Mouse (Mus musculus): ENCODE measurements around the gene Anks6.

The Anks6 gene

GRCm38 (mm10) chr4:47046974-47047373 lies 10.3 kb downstream of the Anks6 start:
- no peak for DNase-seq (ENCODE audit: low read depth, low spot score)

DNA sequence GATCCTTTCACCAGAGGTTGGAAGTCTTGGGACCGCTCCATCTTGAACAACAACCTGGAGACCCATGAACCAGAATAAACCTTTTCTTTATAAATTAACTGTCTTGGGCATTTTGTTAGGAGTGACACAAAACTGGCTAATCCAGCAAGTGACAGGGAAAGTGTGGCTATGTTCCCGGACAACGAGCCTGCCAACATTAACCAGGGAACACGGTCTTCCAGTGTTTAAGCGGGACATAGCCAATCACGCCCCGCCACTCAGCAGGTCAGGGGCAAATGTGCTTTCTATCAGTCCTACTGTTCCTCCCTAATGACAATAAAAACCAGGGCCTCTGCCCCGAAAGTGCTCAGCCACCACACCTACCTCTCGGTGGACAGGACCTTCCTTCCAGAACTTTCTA lies 13.4 kb downstream of the Anks6 start:
- DNase-seq (ENCODE audit: low read depth, low spot score): no peak

DNA sequence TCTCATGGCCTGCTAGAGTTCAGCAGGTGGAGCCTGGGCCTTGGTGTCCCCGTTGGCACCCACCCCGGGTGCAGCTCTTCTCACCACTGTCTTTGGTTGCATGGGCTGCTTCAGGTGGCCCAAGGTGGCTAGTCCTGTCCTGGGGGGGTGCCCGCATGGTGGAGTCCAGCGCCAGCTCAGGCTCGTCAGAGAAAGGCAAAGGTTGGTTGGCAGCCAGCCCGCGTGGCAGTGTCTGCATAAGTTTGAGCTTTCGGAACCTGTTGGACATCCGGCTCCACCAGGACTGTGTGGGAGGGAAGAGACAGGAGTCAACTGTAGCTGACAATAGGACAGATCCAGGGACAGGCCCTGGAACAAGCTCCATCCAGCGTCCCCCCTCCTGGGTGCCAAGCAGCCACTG lies 17.6 kb downstream of the Anks6 start:
- DNase-seq (ENCODE audit: low read depth, low spot score): no peak

GRCm38 (mm10) chr4:47037321-47037657 lies 19.9 kb downstream of the Anks6 start:
- DNase-seq (ENCODE audit: low read depth, low spot score): peak; percentile 75

- no peak for DNase-seq (ENCODE audit: low read depth, low spot score)
These were observed 20.5 kb downstream of the Anks6 start for GRCm38 (mm10) chr4:47036486-47037320.

- DNase-seq (ENCODE audit: low read depth, low spot score): no peak
These were observed 21.7 kb downstream of the Anks6 start for GRCm38 (mm10) chr4:47035536-47035935.

GRCm38 (mm10) chr4:47032171-47032570 lies 25.1 kb downstream of the Anks6 start:
- DNase-seq (ENCODE audit: low read depth, low spot score): no peak

- no peak for DNase-seq (ENCODE audit: low read depth, low spot score)
These were observed 28.4 kb downstream of the Anks6 start for GRCm38 (mm10) chr4:47028791-47029190.

GRCm38 (mm10) chr4:47023949-47024348 lies 33.3 kb downstream of the Anks6 start:
- no peak for DNase-seq (ENCODE audit: low read depth, low spot score)

GRCm38 (mm10) chr4:47022804-47023603 lies 34.2 kb downstream of the Anks6 start:
- no peak for DNase-seq (ENCODE audit: low read depth, low spot score)

DNA sequence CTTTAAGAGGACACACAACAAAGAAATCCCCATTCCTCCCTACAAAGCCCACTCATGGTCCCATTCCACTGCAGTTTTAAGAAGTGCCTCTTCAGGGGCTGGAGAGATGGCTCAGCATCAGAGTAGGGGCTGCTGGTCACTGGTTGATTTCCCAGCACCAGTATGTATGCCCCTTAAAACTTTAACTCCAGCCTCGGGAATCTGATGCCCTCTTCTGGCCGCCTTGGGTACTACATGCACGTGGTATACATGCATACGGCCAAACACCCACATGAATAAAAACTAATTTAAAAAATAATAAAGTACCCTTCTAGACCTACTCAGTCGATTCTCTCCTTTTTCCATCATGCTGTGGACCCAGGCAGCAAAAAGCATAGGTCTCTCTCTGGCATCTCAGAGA lies 36.7 kb downstream of the Anks6 start:
- peak; percentile 48 for DNase-seq (ENCODE audit: low read depth, low spot score)

GRCm38 (mm10) chr4:47015156-47015555 lies 42.1 kb downstream of the Anks6 start:
- DNase-seq (ENCODE audit: low read depth, low spot score): no peak

DNA sequence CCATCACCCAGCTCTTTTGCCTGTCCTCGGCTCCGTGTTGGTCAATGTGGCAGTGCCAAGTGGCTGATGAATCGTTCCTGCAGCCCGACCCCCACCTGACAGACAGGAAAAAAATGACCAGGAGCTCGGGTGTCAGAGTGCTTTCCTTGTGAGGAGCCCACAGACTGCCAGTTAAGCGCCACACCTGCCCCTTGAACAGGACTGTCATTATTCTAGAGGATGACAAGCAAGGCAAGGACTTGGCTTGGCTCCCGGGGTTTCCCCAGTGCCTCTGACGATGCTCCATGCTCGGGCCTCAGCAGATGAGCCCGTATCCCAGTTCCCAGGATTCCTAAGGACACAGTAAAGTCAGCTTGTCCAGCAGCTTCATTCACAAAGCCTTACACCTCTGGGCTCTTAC lies 44.8 kb downstream of the Anks6 start:
- DNase-seq (ENCODE audit: low read depth, low spot score): no peak

DNA sequence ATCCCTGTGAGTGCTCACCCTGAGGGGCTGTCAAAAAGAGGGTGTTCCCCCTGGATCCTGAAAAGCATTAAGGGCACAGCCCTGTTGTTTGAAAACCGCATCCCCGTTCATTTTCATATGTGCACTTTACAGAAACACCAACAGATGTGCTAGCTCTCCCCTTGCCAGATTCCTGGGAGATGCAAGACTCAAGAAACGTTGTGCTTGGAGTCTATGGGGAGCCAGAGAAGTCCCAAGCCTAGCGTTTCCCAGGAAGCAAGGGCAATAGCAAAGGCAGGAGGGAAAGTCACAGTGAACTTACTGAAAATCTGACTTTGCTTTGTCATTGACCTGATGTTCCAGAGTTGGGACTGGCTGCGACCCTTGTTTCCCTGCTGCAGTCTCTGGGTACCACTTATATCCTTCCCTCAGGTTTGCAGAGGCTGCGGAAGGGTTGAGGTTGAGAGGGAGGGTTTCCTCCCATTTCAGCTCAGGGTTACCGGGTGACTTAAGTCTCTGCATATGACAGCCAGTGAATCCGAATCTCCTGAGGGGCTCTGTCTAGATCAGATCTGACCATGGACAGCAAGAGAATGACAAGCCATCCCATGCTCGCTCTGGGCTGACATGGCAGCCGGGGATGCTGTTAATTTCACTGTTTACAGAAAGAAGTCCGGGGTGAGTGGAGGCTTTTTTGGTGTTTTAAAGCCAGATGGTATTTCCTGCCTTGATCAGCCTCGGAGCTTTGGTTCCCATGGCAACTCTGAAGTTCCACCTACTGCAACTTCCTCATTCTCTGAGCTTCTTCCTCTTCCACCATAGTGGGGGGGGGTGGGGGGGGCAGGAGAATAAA lies 46.6 kb downstream of the Anks6 start:
- DNase-seq (ENCODE audit: low read depth, low spot score): no peak

- DNase-seq (ENCODE audit: low read depth, low spot score): no peak
These were observed 56.4 kb downstream of the Anks6 start for GRCm38 (mm10) chr4:47000626-47001395.

DNA sequence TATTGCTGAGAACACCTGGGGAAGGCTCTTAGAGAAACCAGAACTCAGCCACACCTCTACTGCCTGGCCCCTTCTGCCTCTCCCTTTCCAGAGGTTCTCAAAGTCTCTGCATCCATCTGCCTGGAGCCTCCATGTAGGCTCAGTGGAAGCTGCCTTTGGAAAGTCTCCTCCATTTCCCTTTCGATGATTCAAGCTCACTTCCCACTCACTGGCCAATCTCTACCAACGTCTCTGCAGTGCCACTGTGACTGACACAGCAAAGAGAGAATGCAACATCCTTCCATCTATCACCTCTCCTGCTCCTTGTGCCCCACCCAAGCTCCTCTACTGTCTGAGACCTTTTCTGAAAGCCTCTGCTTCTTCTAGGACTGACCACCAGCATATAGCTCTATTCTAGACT lies 59.3 kb downstream of the Anks6 start:
- no peak for DNase-seq (ENCODE audit: low read depth, low spot score)

DNA sequence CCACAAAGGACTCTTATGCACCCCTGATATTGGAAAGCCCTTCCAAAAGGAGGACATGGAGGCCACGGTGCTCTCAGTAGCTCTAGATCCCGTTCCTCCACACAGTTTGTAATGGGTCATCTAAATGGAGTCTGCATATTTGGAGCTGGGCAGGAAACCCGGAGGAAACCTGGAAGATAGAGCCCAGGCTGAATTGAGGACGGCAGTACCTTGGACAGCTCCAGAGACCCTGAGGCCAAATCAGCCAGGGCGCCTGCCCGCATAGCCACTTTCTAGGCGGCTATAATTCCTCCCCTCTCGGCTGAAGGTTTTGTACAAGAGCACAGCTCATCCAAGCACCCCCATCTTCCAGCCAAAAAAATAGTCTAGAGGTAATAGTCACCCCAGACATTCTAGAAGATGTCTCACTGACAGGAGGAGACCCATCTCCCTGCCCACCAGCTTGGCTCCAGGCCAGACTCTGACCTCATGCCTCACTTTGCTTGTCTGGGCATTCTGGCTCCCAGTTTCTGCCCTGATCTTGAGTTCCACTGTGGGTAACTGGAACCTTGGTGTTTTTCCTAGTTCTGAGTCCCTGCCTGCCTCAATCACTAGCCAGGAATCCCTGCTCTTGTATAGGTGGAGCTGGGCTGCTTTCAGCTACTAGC lies 64.3 kb downstream of the Anks6 start:
- peak; percentile 63 for DNase-seq (ENCODE audit: low read depth, low spot score)

GRCm38 (mm10) chr4:46991959-46992316 lies 65.3 kb downstream of the Anks6 start:
- DNase-seq (ENCODE audit: low read depth, low spot score): peak; percentile 41

GRCm38 (mm10) chr4:46991016-46991958 lies 65.9 kb downstream of the Anks6 start, which contains the start of gene Gabbr2:
TSS of gene Gabbr2 (minus strand) at chr4:46991873.
- peak; percentile 16 for DNase-seq (ENCODE audit: low read depth, low spot score)

Data from R1 (cell line).